Mouse (Mus musculus) brain, embryonic 14.5 days (tissue): ENCODE measurements around the gene Tex52. TPM values are rescaled to one million over a fixed set of nuclear protein-coding genes. Genes with fewer than 3 reads are reported as not detected.

Source experiments
- DNase-seq: peaks from one replicate; pipeline ENCODE4 v3.0.0-alpha.2; 2011; ENCODE audit warnings: low read depth
- CTCF ChIP-seq: fragments of 200-500 bp; IDR thresholded peaks from 2 replicates; pipeline ENCODE4 v1.5.1; 2012; ENCODE audit warnings: inconsistent platforms, mild to moderate bottlenecking, moderate library complexity, borderline replicate concordance; ENCODE audit not compliant: insufficient read depth, insufficient read length; ENCODE audit errors: extremely low read depth
- POLR2A ChIP-seq: fragments of 200-500 bp; IDR thresholded peaks from 2 replicates; pipeline ENCODE4 v1.6.1; 2012; ENCODE audit warnings: mild to moderate bottlenecking, inconsistent platforms, borderline replicate concordance; ENCODE audit not compliant: poor library complexity, insufficient read depth, insufficient read length, severe bottlenecking; ENCODE audit errors: extremely low read depth
- polyA plus RNA-seq: library from polyadenylated mRNA; depleted of rRNA; stranded (reverse); fragments of >200 nt; gene quantifications from 2 replicates; pipeline ENCODE4 v1.2.3, GENCODE M21; 2012; rRNA removed

Gene Tex52
- polyA plus RNA-seq = 1.1 and 1.2 TPM in 2 replicates

GRCm38 (mm10) chr6:128375192-128375591 is at the start of gene Tex52, which contains the start of gene Gm44596:
Gene Tex52 (plus strand): TSS chr6:128375456.
Gene Gm44596 (plus strand): TSS chr6:128375503.
- peak; percentile 77 for DNase-seq
- TF ChIP-seq POLR2A (no peak), CTCF (no peak)

GRCm38 (mm10) chr6:128334397-128335124 is 40.7 kb upstream of the Tex52 start:
- DNase-seq = peak; percentile 88
- TF ChIP-seq CTCF = peak; percentile 66; the same call in 1 of the 2 replicates
- no peak for TF ChIP-seq POLR2A

- TF ChIP-seq CTCF = no peak
- no peak for TF ChIP-seq POLR2A
- DNase-seq = no peak
Measured at GRCm38 (mm10) chr6:128337467-128337866, 37.8 kb upstream of the Tex52 start.

- TF ChIP-seq CTCF = no peak
- TF ChIP-seq POLR2A = no peak
- DNase-seq = peak; percentile 40
Measured at GRCm38 (mm10) chr6:128338876-128339275, 36.4 kb upstream of the Tex52 start.

- no peak for DNase-seq
- no peak for TF ChIP-seq CTCF
- no peak for TF ChIP-seq POLR2A
Measured at GRCm38 (mm10) chr6:128341956-128342723, 33.1 kb upstream of the Tex52 start.

- TF ChIP-seq CTCF (no peak), POLR2A (no peak)
- no peak for DNase-seq
Measured at GRCm38 (mm10) chr6:128345623-128346022, 29.6 kb upstream of the Tex52 start.

GRCm38 (mm10) chr6:128346782-128347181 is 28.5 kb upstream of the Tex52 start:
- TF ChIP-seq POLR2A = no peak
- no peak for TF ChIP-seq CTCF
- no peak for DNase-seq

GRCm38 (mm10) chr6:128349711-128350110 is 25.5 kb upstream of the Tex52 start:
- peak; percentile 62 for DNase-seq
- TF ChIP-seq POLR2A = no peak
- TF ChIP-seq CTCF = no peak

GRCm38 (mm10) chr6:128354140-128354539 is 21.1 kb upstream of the Tex52 start:
- DNase-seq = no peak
- TF ChIP-seq CTCF = no peak
- no peak for TF ChIP-seq POLR2A

GRCm38 (mm10) chr6:128355201-128355681 is 20.0 kb upstream of the Tex52 start:
- no peak for TF ChIP-seq CTCF
- no peak for TF ChIP-seq POLR2A
- DNase-seq = peak; percentile 88

- peak; percentile 64 for TF ChIP-seq POLR2A
- no peak for TF ChIP-seq CTCF
- peak; percentile 99 for DNase-seq
Measured at GRCm38 (mm10) chr6:128355726-128356416, 19.4 kb upstream of the Tex52 start, which contains the start of gene Tulp3. Gene Tulp3 (minus strand): TSS chr6:128355851.

- TF ChIP-seq CTCF = peak; percentile 87
- TF ChIP-seq POLR2A = no peak
- peak; percentile 70 for DNase-seq
Measured at GRCm38 (mm10) chr6:128358999-128359398, 16.3 kb upstream of the Tex52 start.
